Mouse (Mus musculus) CH12.LX (cell line): ENCODE measurements around the gene Fcho1.

Experiments
- BHLHE40 ChIP-seq: IDR thresholded peaks from 2 replicates; pipeline ENCODE4 v1.6.1; 2011; ENCODE audit warnings: mild to moderate bottlenecking, low read depth, low read length, improper control_type of control experiment
- CHD2 ChIP-seq: IDR thresholded peaks from 2 replicates; pipeline ENCODE4 v1.6.1; 2011; ENCODE audit warnings: low read length, improper control_type of control experiment
- CTCF ChIP-seq, 2 experiments: IDR thresholded peaks in 1 of 2; conservative IDR thresholded peaks in 1 of 2; 2 replicates each; pipeline ENCODE4 v1.5.1; 2011 to 2012; ENCODE audit warnings: low read depth in 2 of 2, low read length in 2 of 2, improper control_type of control experiment in 1 of 2, inconsistent platforms in 1 of 2, mild to moderate bottlenecking in 1 of 2, moderate library complexity in 1 of 2
- ELF1 ChIP-seq: IDR thresholded peaks from 2 replicates; pipeline ENCODE4 v1.6.1; 2014; ENCODE audit warnings: low read depth, mild to moderate bottlenecking, inconsistent platforms, low read length, improper control_type of control experiment
- EP300 ChIP-seq: IDR thresholded peaks from 2 replicates; pipeline ENCODE4 v1.6.1; 2011; ENCODE audit warnings: low read length, improper control_type of control experiment
- HCFC1 ChIP-seq: IDR thresholded peaks from 2 replicates; pipeline ENCODE4 v1.6.1; 2012; ENCODE audit warnings: low read depth, mild to moderate bottlenecking, inconsistent platforms, low read length, improper control_type of control experiment
- IRF4 ChIP-seq: IDR thresholded peaks from 2 replicates; pipeline ENCODE4 v1.6.1; 2014; ENCODE audit warnings: low read depth, mild to moderate bottlenecking, inconsistent platforms, low read length, improper control_type of control experiment
- MAZ ChIP-seq: IDR thresholded peaks from 2 replicates; pipeline ENCODE4 v1.6.1; 2012; ENCODE audit warnings: low read depth, mild to moderate bottlenecking, inconsistent platforms, low read length, improper control_type of control experiment, moderate library complexity
- MYC ChIP-seq: IDR thresholded peaks from 2 replicates; pipeline ENCODE4 v1.6.1; 2011; ENCODE audit warnings: low read depth, mild to moderate bottlenecking, improper control_type of control experiment, low read length
- POLR2A ChIP-seq: IDR thresholded peaks from 2 replicates; pipeline ENCODE4 v1.6.1; 2011; ENCODE audit warnings: low read depth, mild to moderate bottlenecking, improper control_type of control experiment, low read length
- SMC3 ChIP-seq: IDR thresholded peaks from 2 replicates; pipeline ENCODE4 v1.6.1; 2011; ENCODE audit warnings: low read depth, low read length, improper control_type of control experiment

DNA sequence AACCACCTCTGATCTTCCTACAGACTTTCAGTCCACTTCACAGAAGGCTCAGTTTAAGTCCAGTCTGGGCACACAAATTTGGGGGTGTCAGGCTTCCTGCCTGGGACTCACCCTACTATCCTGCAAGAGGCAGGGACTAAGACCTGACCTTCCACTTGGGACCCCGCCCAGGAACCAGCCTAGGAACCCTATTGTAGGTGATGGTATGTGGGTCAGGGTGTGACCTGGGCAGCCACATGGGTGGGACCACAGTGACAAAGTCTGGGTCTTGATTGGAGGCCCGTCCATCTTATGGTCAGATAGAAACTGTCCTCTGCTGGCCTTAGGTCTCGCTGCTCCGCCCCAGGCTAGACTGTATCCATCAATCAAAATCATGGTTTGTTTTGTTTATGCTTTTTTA is 1.1 kb downstream of the Fcho1 start:
- TF ChIP-seq POLR2A (no peak), ELF1 (no peak), CHD2 (no peak), EP300 (no peak), BHLHE40 (no peak), HCFC1 (no peak), MAZ (no peak), SMC3 (no peak), CTCF (conservative IDR thresholded peaks at IDR 0.05 in 1 of 2, IDR thresholded peaks at IDR 0.05 in 1 of 2; ENCODE audit: low read depth in 2 of 2, low read length in 2 of 2) (no peak), IRF4 (no peak), MYC (no peak)
